Mouse (Mus musculus) A20 (cell line): ENCODE measurements around the gene Slc25a23.

Source experiments
- DNase-seq: peaks from one replicate; pipeline ENCODE4 v3.0.0-alpha.2; 2011; ENCODE audit warnings: low read depth, low spot score

Slc25a23 gene

DNA sequence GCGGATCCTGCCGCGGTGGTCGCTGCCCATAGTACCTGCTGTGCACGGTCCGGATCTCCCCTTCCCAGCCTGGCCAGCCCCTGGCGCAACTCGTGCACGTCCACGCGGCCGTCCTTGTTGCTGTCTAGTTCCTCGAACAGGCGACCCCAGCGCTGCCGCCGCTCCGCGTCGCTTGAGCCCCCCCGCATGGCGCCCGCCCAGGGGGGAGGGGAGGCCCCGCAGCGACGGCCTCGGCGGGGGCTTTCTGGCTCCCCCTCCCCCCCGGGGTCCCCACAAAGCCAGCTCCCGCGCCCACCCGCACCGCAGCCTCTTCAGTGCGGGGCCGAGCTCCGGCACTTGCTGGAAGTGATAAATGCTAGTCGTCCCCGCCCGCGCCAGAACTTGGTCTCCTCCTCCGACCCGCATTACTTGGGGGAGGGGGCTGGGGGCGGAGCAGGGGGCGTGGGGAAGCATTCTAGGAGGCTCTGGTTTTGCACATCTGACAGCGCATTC is at the start of gene Slc25a23:
TSS of gene Slc25a23 (minus strand) at position 378 of the 492 bp plus-strand sequence.
- peak; percentile 87 for DNase-seq

DNA sequence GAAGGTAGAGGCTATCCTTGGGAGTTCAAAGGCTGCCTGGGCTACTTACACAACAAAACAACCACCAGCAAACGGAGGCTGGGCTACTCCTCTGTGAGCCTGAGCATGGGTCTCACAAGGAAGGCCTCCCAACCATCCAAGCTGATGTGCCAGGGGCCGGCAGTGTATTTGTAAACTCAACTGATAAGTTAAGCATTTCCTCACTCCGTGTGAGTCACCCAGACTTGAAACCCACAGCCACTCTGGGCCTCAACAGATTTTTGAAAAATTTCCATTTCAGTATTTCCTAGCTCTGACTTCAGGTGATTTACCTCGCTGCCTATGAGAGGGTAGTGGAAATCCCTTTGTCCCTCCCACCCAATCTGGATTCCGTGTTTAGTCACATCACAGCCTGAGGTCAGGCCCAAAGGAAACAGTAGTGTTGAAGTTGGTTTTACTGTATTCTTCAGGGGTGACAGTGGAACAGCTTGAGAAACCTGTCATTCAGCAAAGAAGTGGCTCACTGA is 49.1 kb upstream of the Slc25a23 start:
- DNase-seq = no peak

DNA sequence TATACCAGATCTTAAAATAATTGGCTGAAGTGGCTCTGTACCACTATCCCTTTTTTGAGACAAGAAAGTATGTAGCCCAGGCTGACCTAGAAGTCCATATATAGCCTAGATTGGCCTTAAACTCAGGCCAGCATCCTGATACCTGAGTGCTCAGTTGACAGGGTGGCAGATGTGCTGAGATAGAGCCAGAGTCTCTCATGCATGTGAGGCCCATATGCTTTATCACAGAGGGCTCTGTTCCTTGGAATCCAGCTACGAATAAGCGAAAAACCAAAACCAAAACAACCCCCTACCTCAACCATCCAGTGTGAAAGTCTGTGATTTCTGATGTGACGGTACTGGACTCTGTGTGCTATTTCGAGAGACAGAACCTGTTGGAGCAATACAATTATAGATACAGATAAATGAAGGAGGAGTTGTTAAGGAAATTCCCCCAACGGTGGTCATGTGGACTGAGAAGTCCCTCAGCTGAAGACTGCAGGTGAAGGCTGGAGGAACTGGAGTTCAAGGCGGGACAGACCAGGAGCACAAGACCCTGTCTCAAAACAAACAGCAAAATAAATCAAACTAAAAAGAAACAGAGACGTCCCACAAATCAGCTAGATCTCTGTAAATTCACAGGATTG is 48.5 kb upstream of the Slc25a23 start:
- no peak for DNase-seq

DNA sequence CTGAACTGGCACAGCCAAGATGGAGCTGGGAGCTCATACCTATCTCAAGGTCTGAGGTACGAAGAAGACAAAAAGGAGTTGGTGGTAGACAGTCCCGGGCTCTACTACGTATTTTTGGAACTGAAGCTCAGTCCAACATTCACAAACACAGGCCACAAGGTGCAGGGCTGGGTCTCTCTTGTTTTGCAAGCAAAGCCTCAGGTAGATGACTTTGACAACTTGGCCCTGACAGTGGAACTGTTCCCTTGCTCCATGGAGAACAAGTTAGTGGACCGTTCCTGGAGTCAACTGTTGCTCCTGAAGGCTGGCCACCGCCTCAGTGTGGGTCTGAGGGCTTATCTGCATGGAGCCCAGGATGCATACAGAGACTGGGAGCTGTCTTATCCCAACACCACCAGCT is 47.4 kb upstream of the Slc25a23 start:
- DNase-seq = no peak

DNA sequence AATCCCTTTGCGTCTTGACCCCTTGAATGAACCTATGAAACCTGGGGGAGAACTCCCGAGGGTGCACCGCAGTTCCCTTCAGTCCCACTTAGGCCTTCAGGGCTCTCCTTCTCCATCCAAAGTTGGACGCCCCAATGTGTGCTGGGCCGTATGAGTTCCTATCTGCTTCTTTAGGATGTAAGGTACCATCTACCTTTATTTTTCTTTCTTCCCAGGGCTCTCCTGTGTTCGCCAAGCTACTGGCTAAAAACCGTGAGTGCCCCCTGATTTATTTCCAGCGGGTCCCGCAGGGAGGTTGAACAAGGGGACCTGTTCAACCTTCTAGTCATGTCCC is 46.3 kb upstream of the Slc25a23 start:
- DNase-seq = no peak

DNA sequence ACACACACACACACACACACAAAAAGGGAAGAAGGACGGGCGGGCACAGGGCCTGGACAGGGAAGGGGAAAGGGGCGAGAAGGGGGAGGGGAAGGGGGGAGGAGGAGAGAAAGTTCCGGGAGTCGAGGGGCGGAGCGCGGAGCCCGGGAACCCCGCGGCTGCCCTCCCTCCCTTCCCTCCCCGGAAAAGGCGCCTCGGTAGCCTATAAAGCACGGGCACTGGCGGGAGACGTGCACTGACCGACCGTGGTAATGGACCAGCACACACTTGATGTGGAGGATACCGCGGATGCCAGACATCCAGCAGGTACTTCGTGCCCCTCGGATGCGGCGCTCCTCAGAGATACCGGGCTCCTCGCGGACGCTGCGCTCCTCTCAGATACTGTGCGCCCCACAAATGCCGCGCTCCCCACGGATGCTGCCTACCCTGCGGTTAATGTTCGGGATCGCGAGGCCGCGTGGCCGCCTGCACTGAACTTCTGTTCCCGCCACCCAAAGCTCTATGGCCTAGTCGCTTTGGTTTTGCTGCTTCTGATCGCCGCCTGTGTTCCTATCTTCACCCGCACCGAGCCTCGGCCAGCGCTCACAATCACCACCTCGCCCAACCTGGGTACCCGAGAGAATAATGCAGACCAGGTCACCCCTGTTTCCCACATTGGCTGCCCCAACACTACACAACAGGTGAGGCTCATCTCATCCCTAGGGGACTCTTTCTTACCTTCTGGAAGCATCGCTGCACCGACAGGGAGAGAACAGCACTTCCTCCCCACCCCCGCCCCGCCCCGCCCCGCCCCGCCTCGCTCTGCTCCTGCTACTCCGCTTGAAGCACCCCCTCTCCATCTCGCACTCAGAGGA is 45.7 kb upstream of the Slc25a23 start, which contains the start of gene Tnfsf9:
TSS of gene Tnfsf9 (plus strand) at position 145 of the 854 bp plus-strand sequence.
- DNase-seq = peak; percentile 79

DNA sequence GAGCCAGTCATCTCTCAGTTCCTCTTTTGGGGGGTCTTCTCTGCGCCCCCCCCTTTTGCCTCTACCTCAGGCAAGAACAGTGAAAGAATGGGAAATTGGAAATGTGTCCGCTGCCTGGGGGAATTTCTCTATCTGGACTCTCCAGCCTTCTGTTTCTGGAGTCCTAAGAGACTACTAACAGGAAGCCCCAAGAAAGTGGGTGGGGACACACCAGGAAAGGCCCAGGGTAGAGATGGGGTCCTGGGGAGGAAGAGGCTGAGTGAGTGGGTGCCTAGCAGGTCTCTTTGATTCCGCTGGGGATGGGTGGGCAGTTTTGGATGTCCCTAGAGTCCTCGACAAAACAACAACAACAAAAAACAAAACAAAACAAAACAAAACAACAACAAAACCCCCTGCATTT is 44.8 kb upstream of the Slc25a23 start:
- DNase-seq = peak; percentile 43

DNA sequence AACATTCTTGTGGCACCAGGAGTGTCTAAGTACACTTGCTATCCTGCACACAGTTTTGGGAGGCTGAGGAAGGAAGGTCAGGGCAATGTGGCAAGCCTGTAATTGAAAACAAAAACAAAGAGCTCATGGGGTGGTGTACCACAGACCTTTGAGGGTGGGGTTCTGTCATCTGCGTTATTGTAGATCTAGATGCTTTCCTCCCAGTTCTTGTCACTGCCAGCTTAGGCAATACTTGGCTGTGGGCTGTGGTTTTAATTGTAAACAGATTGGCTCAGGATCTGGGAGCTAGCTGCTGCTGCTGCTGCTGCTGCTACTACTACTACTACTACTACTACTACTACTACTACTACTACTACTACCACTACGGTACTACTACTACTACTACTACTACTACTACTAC is 42.6 kb upstream of the Slc25a23 start:
- DNase-seq = no peak

DNA sequence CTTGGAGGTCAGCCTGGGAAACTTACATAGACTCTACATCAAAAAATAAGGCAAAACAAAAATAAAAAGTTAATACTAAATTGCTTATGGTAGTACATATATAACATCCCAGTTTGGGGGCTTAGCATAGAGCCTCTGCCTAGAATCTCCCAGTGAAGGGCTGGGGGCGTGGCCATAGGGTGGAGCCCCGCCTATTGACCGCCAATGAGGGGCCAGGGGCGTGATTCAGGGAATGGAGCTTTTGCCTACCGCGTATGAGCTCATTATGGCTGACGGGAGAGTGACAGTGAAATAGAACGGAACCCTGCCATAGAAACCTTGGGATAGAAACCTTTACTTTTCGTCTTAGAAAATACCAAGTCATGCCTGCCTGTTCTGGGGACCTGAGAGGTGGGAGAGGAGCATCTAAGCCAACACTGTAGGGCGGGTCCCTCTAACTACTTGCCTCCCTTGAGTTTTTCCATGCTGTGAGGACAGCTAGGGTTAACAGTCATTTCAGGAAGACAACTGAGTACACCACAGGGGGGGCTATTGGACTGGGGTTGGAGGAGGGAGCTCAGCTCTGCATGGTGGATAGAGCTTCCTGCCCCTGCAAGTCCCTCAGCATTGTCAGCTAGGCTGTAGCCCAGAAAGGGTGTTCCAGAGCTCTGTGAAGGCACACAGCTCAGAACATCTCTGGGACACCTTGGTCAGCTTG is 40.1 kb upstream of the Slc25a23 start:
- no peak for DNase-seq

DNA sequence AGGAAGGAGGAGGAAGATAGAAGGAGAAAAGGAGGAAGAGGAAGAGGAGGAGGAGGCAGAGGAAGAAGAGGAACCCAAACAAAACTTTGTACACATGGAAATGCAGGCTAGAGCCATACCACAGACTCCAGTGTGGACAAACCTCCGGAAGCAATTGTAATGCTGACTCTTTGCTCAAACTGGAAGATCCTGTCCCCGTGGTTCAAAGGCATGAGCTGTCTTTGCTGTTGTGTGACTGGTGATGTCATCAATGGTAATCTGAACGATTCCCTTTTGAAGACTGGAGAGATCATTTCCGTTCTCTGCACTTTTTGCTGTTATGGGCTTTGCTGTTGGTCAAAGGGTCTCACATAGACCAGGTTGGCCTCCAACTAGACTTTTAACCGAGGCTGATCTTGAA is 38.7 kb upstream of the Slc25a23 start:
- no peak for DNase-seq

DNA sequence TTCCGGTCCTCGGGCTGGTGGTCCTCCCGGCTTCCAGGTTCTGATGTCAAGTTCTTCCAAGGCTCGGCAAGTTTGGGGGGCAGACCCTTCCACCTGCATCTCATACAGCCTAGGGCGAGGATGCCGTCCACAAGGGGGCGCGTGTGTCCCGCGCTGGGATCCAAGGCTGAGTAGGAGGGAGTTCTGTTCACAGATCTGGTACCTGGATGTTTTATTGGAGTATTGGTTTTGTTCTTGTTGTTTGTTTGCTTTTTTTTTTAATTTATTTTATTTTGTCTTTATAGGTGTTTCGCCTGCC is 36.9 kb upstream of the Slc25a23 start:
- peak; percentile 88 for DNase-seq

DNA sequence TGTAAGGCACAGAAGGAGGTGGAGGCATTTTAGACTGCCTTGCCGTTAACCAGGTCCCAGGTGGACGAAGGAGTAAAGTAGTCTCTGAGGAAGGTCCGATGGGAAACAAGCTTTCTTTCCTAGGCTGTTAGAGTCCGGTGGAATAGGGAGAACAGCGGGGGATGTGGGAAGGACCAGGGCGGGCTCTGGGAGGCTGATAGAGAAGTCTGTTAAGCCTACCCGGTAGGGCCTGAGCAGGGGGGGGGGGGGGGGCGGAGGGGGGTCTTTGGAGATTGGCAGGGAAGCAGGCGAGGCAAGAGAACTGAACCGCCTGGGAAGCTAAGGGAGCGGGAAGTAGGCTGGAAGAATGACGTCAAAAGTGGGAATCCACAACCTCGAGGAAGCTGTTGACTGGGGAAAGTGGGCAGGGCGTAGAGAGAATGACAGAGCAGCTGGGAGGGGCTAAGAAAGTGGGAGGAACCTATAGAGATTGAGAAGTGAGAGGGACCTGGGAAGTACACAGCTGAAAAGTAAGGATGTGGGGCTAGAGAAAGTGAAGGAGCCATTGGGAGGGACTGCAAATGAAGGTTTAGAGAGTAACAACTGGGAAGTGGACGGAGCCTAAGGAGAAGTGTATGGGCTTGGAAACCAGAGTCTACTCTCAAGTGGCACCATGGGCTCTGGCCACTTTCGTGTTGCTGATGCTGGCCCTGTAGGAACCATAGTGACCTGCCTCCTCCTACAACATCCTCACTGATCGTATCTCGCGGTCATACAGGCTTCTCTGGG is 36.4 kb upstream of the Slc25a23 start:
- DNase-seq = no peak

DNA sequence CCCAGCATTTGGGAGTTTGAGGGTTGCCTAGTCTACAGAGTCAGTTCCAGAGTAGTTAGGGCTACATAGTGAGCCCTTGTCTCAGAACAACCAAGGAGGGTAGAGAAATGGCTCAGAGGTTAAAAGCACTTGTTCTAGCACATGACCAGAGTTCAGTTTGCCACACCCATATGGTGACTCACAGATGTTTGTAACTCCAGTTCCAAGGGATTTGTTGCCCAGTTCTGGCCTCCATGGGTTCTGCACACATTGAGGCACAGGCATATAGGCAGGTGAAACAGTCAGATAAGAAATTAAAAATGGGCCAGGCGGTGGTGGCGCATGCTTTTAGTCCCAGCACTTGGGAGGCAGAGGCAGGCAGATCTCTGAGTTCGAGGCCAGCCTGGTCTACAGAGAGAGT is 34.6 kb upstream of the Slc25a23 start:
- DNase-seq = no peak

DNA sequence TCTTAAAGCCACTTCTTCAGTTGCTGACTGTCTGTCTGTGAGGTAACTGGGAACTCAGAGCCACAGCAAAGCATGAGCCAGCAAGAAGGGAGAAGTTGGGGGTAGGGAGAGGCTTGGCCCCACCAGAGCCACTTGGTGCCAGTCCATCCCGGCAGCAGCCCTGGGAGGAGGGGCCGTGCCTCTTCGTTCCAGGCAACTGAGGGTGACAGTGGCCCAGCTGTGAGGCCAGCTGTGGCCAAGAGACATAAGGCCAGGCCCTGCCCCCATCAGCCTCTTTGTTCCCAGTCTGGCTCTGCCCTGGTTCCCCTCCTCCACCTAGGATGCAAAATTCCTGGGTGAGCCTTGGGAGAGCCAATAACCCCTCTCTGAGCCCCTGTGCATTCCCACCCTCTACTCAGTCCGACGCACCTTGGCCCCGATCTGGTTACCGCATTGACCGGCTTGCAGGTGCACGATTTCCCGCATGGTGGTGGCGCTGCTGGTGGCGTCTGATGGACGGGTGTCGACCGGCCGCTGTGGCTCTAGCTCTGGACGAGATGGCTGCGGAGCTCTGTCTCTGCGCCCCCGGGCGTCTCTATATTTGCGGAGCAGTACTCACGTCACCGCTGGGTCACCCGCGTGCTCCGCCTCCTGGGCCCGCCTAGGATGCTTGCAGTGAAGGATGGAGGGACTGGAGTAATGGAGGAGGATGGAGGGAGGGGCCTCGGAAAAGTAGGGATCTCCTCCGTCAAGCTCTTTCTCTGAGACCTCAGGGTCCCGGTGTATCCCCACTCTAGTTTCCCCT is 27.6 kb upstream of the Slc25a23 start, which contains the start of gene Tubb4a:
TSS of gene Tubb4a (minus strand) at position 734 of the 784 bp plus-strand sequence.
- no peak for DNase-seq

DNA sequence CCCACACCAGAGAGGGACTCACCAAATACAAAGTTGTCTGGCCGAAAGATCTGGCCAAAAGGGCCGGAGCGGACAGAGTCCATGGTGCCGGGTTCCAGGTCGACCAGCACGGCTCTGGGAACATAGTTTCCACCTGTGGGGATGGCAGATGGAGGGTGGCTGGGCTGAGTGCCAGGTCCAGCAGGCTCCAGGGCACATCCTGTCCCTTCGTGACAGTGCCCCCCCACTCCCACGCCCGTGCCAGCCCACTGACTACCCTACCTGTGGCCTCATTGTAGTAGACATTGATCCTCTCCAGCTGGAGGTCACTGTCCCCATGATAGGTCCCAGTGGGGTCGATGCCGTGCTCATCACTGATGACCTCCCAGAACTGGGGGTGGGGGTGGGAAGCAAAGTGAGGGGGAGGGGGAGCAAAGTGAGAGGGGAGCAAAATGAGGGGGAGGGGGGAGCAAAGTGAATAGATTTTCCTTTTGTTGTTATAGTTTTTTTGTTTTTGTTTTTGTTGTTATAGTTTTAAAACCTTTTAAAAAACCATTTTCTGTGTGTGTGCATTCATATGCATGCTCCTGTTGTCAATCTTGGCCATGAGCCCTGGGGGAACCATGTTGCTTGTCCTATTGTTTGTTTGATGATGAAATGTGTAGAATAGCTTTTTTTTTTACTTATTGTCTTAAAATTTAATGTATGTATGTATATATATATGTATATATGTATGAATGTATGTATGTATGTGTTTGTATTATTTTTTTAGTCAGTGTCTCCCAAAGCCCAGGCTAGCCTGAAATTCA is 26.5 kb upstream of the Slc25a23 start:
- no peak for DNase-seq

DNA sequence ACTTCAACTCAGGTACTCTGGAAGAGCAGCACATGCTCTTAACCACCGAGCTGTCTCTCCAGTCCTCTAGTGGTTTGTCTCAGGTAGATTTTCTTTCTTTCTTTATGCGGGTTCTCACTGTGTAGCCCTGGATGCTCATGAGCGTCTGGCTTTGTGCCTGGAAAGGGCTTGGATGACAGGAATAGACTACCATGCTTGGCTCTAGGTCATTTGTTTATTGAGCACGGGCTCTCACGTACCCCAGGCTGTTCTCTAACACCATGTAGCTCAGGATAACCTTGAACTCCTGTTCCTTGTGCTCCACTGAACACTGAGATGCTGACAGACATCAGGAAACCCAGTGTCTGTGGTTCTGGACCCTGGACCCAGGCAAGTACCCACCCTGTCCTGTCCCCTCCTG is 22.8 kb upstream of the Slc25a23 start:
- DNase-seq = no peak

DNA sequence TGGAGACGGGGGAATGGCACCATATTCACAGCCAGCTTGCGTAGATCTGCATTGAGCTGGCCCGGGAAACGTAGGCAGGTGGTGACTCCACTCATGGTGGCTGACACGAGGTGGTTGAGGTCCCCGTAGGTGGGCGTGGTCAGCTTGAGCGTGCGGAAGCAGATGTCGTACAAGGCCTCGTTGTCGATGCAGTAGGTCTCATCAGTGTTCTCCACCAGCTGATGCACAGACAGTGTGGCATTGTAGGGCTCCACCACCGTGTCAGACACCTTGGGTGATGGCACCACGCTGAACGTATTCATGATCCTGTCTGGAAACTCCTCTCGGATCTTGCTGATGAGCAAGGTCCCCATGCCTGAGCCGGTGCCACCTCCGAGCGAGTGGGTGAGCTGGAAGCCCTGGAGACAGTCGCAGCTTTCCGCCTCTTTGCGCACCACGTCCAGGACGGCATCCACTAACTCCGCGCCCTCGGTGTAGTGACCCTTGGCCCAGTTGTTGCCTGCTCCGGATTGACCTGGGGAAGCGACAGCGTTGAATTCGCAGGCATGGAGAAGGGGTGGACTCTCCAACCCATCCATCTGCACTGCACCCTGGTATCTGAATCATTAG is 21.7 kb upstream of the Slc25a23 start:
- DNase-seq = no peak

DNA sequence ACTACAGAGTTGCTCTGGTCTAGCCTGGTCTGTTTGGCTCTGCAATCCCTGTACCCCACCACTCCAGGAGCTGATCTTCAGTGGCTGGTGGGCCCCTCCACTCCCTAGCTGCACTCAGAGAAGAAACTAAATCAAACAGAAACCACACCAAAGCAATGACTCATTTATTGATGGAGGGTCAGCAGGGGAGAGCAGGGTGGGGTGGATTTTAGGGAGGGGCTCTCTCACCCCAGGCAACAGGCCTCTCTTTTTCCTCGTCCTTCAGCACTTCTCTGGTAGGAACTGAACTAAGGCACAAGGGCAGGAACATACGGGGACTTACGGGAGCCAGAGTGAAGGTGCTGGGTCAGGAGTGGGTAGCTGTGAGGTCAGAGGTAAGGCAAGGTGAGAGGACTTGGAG is 20.3 kb upstream of the Slc25a23 start:
- DNase-seq = no peak

DNA sequence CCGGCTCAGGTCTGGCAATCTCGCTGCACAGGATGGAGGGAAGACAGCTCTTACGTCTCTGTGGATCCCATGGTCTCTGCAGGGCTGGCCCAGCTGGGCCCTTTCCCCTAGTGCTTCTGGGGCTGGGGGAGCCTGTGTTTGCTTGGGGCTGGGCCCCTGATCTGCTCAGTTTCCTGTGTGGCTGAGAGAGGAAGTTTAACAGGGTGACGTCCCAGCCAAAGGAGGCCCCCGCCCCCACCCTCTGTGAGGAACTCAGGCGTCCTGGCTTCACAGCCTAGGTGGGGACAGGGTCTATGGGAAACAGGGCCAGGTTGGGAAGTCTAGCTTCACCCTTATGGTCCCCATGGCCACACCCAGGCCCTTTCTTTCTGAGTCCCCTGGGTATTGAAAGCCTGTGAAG is 18.7 kb upstream of the Slc25a23 start, which contains the start of gene Dennd1c:
TSS of gene Dennd1c (minus strand) at position 179 of the 400 bp plus-strand sequence.
- peak; percentile 89 for DNase-seq
